Mouse (Mus musculus): ENCODE measurements around the gene Lgr4. TPM values are rescaled to one million over a fixed set of nuclear protein-coding genes. Genes with fewer than 3 reads are reported as not detected.
"Not testable (repeated sequence)": the region's sequence is repeated elsewhere in the genome, so short reads cannot be mapped to it uniquely, and the experiment has no call there.

Gene Lgr4
- 10 to 100 TPM; 33.2 to 36.3 TPM for total RNA-seq (2021)
- long read RNA-seq, experiment 1, full-length matches to known transcripts, result 18 of 22 reads
- long read RNA-seq, experiment 1, partial matches to known transcripts, result 2 of 22 reads
- long read RNA-seq, experiment 1, other reads (novel, unspliced or antisense), result 2 of 22 reads
- long read RNA-seq, experiment 2, full-length matches to known transcripts, result 13 of 16 reads
- long read RNA-seq, experiment 2, partial matches to known transcripts, result 0 of 16 reads
- long read RNA-seq, experiment 2, other reads (novel, unspliced or antisense), result 3 of 16 reads

DNA sequence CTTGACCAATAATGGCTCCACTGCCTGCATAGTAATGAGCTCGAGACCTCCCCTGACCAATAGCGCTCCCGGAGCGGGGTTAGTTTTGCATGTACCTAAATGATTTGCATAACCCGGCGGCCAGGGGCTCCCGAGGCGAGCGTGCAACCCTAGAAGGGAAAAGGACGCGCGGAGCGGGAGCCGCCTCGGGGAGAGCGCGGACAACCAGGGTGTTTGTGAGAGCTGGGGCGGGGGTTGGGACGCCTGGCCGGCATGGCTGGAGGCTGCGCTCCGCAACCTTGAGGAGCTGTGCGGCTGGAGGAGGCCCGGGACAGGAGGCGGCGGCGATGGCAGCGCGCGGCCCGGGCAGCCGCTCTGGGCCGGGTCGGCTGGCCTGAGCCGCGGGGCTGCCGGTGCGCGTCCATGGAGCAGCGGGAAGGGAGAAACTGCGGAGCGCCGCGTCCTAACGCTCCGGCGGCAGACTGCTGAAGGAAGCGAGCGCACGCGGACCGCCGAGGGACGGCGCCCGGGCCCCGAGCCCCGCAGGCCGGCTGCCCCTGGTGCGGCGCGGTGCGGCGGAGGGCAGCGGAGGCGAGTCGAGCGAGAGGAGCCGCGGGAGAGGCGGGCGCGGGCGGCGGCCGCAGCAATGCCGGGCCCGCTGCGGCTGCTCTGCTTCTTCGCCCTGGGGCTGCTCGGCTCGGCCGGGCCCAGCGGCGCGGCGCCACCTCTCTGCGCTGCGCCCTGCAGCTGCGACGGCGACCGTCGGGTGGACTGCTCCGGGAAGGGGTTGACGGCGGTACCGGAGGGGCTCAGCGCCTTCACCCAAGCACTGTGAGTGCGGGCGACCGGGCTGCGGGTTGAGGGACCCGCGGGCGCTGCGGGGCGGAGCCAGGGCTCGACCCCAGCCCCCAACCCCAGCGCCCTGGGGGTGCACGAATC lies at the start of gene Lgr4:
Lgr4 (plus strand) TSS at position 152 of the 918 bp plus-strand sequence.
- DNase-seq (ENCODE audit: low spot score in 2 of 2), result peak; percentile 88 to 94

GRCm38 (mm10) chr2:109879429-109879828 lies 38.0 kb upstream of the Lgr4 start:
- DNase-seq (ENCODE audit: low spot score in 2 of 2), result not testable (repeated sequence)

- DNase-seq (ENCODE audit: low spot score in 2 of 2), result no peak
These were observed 36.3 kb upstream of the Lgr4 start for GRCm38 (mm10) chr2:109881111-109881510.

GRCm38 (mm10) chr2:109881625-109882024 lies 35.8 kb upstream of the Lgr4 start:
- DNase-seq (ENCODE audit: low spot score in 2 of 2), result no peak

GRCm38 (mm10) chr2:109884106-109884505 lies 33.3 kb upstream of the Lgr4 start:
- no peak for DNase-seq (ENCODE audit: low spot score in 2 of 2)

GRCm38 (mm10) chr2:109884507-109884906 lies 32.9 kb upstream of the Lgr4 start:
- DNase-seq (ENCODE audit: low spot score in 2 of 2), result no peak

GRCm38 (mm10) chr2:109890068-109890467 lies 27.4 kb upstream of the Lgr4 start:
- DNase-seq (ENCODE audit: low spot score in 2 of 2), result no peak

DNA sequence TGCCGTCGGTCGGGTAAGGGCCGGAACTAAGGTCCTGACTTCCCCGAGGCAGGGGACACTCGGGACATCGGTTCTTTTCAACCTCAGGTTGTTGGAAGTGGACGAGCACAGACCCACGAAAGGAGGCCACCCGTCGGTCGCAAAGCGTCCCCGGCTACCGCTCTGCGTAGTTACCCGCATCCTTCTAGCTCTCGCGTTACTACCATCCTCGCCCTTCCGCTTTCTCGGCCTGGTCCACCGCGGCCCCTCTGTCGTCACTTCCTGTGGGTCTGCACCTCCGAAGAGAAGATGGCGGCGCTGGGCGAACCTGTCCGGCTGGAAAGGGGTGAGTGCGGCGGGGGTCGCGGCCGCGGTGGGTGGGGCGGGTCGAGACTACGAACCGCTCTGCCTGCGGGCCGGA lies 26.9 kb upstream of the Lgr4 start, which contains the start of gene Lin7c:
Lin7c (plus strand) TSS at position 257 of the 400 bp plus-strand sequence.
- peak; percentile 86 to 96 for DNase-seq (ENCODE audit: low spot score in 2 of 2)

GRCm38 (mm10) chr2:109891031-109891430 lies 26.4 kb upstream of the Lgr4 start:
- peak; percentile 23 to 52 for DNase-seq (ENCODE audit: low spot score in 2 of 2)

- no peak for DNase-seq (ENCODE audit: low spot score in 2 of 2)
These were observed 26.0 kb upstream of the Lgr4 start for GRCm38 (mm10) chr2:109891471-109891870.

GRCm38 (mm10) chr2:109896311-109896710 lies 21.1 kb upstream of the Lgr4 start:
- no peak for DNase-seq (ENCODE audit: low spot score in 2 of 2)

GRCm38 (mm10) chr2:109902869-109903268 lies 14.6 kb upstream of the Lgr4 start:
- DNase-seq (ENCODE audit: low spot score in 2 of 2), result no peak

DNA sequence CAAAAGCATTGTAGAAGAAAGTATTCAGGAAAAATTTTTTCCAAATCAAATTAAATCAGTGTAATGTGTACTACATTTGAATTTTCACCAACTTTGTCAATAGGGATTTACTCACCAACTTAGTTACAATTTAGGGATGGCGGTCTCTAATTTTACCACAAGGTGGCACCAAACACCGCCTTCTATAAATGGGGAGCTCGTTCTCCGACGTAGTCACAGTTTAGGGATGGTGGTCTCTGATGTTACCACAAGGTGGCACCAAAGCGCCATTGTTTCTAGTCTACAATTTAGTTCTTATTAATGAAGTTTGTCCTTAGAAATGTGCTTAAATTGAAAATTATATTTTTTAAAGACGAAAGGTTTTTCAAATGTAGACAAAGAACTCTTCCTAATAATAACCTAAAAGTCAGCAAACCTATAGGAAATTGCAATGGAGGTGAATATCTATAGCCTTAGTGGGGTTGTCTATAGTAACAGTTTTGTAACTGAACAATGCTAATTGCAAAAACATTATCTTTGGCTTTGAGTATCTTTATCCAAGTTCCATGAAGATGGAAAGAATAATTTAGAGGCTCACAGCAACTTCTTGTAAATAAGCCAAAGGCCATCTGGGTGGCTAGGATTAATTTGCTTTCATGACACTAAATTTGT lies 13.2 kb upstream of the Lgr4 start:
- peak; percentile 76 to 80 for DNase-seq (ENCODE audit: low spot score in 2 of 2)

GRCm38 (mm10) chr2:109909122-109909521 lies 8.3 kb upstream of the Lgr4 start:
- no peak for DNase-seq (ENCODE audit: low spot score in 2 of 2)

GRCm38 (mm10) chr2:109912216-109912615 lies 5.2 kb upstream of the Lgr4 start:
- no peak for DNase-seq (ENCODE audit: low spot score in 2 of 2)

DNA sequence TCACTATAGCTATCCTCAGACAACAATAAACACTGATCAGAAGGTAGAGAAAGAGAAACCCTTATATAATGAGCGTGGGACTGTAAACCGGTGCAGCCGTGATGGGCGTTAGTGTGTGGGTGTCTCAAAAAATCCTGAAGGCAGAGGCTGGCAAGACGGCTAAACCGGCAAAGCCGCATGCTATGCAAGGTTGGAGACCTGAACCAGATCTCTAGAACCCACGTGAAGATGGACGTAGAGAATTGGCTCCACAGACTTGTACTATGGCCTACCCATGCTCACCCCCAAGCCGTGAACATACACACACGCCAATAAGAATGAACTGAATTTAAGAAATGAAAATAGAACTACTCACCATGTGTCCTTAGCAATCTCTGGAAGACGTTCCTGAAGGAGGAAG lies 4.7 kb upstream of the Lgr4 start:
- DNase-seq (ENCODE audit: low spot score in 2 of 2), result no peak

DNA sequence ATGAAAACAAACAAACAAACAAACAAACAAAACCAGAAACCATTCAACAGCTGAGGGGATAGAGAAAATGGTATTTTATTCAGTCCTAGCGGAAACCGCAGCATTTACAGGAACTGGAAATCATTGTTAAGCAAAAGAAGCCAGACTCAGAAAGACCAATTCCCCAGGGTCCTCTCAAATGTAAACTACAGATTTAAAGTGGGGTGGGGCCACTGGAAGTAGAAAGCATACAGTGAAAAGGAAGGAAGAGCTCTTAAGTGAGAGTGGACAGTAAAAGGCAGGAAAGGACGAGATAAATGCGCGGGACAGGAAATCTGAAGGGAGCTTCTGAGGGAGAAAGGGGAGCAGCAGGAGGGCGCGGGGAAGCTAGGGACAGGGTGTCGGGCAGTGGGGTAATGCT lies 4.2 kb upstream of the Lgr4 start:
- DNase-seq (ENCODE audit: low spot score in 2 of 2), result no peak

DNA sequence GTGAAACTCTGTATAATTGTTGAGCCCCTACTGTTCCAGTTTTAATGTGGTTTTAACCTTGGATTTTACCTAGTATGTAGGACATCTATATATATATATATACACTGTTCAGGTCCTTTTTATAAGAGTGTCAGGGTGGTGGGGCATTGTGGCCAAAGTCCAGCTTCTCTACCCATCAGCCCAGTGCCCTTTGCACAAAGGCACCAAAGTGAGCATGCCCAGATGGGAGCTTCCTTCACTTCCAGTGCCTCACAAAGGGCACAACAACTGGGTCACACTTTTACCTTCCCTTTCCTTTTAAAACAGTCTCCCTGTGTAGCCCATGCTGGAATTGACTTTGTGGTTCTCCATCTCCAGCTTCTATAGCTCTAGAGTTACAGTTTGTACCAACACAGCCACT lies 2.8 kb upstream of the Lgr4 start:
- no peak for DNase-seq (ENCODE audit: low spot score in 2 of 2)

DNA sequence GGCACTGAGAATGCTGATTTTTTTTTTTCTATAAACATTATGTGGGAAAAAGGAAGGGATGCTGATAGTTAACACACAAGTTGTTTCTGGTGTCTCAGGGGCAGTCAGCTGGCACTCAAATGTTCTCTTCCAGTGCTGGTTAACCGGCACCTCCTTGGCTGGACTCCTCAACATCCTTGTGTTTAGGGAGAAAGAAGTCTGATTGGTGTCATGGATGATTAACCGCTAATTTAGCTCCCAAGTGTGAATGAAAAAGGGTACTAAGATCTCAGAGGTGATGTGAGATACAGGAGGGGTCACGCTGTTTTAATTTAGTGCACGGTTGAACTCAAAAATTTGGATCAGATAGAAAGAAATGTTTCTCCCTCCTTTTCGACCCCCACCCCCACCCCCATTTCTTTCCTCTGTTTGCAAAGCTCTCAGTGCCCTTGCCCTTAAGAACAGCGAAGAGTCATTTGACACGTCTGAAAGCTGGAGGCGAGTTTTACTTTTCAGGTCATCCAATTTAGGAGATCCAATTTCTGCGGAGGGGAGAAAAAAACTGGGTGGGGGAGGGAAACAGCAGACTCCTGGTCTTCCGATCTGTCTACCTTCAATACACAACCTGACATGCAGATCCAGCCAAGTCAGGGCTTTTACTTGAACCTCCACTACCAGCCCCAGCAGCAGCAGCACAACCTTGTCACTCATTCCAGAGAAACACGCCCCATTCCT lies 508 bp upstream of the Lgr4 start:
- DNase-seq (ENCODE audit: low spot score in 2 of 2), result no peak

DNA sequence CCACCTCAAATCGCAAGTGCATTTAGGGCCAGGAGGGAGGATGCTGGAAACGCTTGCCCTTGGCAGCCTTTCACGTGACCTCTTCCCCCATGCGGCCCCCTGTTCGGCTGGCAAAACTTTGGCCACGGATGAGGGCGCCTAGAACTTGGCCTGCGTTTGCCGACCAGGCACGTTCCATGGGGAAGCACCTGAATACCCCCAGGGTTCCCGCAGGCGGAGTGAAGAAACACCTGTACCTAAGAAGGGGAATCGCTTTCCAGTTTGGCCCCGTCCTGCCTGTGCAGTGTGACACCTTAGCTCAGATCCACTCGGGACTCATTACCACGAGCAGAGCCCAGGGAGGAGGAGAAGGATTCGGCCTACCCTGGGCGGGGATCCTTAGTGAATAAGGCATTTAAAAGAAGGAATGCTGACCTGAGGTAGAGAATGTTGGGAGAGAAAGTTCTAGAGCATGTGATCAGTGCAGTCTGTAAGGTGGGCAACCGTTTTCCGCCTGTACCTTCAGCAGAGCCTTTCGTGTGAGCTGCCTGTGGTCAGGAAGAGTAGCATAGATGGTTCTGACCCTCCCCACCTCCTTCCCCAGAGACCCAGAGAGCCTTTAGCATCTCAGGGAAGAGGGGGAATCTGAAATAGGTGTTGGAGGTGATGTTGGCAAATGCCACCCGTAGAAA lies 1.3 kb downstream of the Lgr4 start:
- no peak for DNase-seq (ENCODE audit: low spot score in 2 of 2)

DNA sequence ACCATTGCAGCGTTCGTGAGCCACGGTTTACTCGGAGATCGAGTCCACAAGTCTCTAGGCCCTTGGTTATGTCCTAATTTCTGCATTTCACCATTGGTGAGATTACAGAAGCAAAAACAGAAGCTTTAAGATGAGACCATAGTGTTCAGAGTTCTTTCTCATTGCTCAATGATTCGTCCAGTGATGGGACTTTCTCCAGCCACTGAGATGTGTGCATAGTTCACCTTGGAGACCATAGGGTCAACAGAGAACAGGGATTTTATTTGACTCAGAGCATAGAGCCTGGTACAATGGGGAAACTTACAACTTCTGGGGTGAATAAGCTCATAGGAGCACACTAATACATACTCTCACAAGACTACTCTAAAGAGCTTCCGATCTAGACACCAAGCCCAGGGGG lies 3.0 kb downstream of the Lgr4 start:
- no peak for DNase-seq (ENCODE audit: low spot score in 2 of 2)

Data from gastrocnemius, postnatal 4 days (tissue).